8 mouse cellular contexts compared by ENCODE assay signal in genomic region chr8:11005460-11006275, GRCm38 (mm10). TPM values are rescaled to one million over a fixed set of nuclear protein-coding genes. Genes with fewer than 3 reads are reported as not detected.
DNase-seq lines count a peak whose midpoint lies in the region; ATAC-seq lines count a peak whose summit lies in the region.

No protein-coding gene starts in this region.

- peaks cover 9% of the 10 kb centered on the region for H3K27me3 ChIP-seq in erythroblast, embryonic 14.5 days (ENCODE audit: control insufficient read depth)
- H3K27me3 ChIP-seq in embryonic facial prominence, embryonic 13.5 days, result no peaks in the 10 kb centered on the region
- no peaks in the 10 kb centered on the region for H3K27me3 ChIP-seq in intestine, embryonic 16.5 days (replicated peaks; ENCODE audit: control insufficient read depth, insufficient read depth, low read length)
- H3K27me3 ChIP-seq in neural tube, embryonic 13.5 days, result no peaks in the 10 kb centered on the region

- no peak for ATAC-seq in erythroblast, adult 5-6 weeks (replicated peaks; ENCODE audit: low FRiP score, poor library complexity, severe bottlenecking)
- ATAC-seq in embryonic facial prominence, embryonic 13.5 days (ENCODE audit: insufficient number of reproducible peaks, insufficient read depth, low FRiP score, low TSS enrichment, low read depth), result no peak
- ATAC-seq in intestine, embryonic 16.5 days, result no peak
- ATAC-seq in neural tube, embryonic 13.5 days (ENCODE audit: low read depth), result no peak

- WGBS in embryonic facial prominence, embryonic 13.5 days, result 76% methylated on average over 26 of the region's 26 CpGs
- WGBS in intestine, embryonic 16.5 days, result 90% methylated on average over 26 of the region's 26 CpGs
- 78% methylated on average over 26 of the region's 26 CpGs for WGBS in neural tube, embryonic 13.5 days

- no peak overlapping the region for H3K27ac ChIP-seq in embryonic facial prominence, embryonic 13.5 days
- no peak overlapping the region for H3K27ac ChIP-seq in intestine, embryonic 16.5 days (ENCODE audit: low read length)
- no peak overlapping the region for H3K27ac ChIP-seq in neural tube, embryonic 13.5 days (replicated peaks)

- H3K9me3 ChIP-seq in erythroblast, embryonic 14.5 days (ENCODE audit: control insufficient read depth, low read length), result no peaks in the 10 kb centered on the region
- no peaks in the 10 kb centered on the region for H3K9me3 ChIP-seq in embryonic facial prominence, embryonic 13.5 days
- no peaks in the 10 kb centered on the region for H3K9me3 ChIP-seq in intestine, embryonic 16.5 days (ENCODE audit: control insufficient read depth, low read length)
- H3K9me3 ChIP-seq in neural tube, embryonic 13.5 days, result no peaks in the 10 kb centered on the region

- H3K4me3 ChIP-seq in erythroblast, embryonic 14.5 days (replicated peaks), result peak overlapping the region; percentile 89
- peak overlapping the region; percentile 82 for H3K4me3 ChIP-seq in embryonic facial prominence, embryonic 13.5 days
- peak overlapping the region; percentile 90 for H3K4me3 ChIP-seq in intestine, embryonic 16.5 days (ENCODE audit: low read length)
- H3K4me3 ChIP-seq in neural tube, embryonic 13.5 days, result peak overlapping the region; percentile 79

- H3K36me3 ChIP-seq in erythroblast, embryonic 14.5 days (ENCODE audit: control insufficient read depth), result peaks cover 67% of the 10 kb centered on the region
- H3K36me3 ChIP-seq in embryonic facial prominence, embryonic 13.5 days, result peaks cover 23% of the 10 kb centered on the region
- peaks cover 5% of the 10 kb centered on the region; the same call in 1 of the 2 replicates for H3K36me3 ChIP-seq in intestine, embryonic 16.5 days (ENCODE audit: control insufficient read depth, insufficient read depth, low read length)
- no peaks in the 10 kb centered on the region for H3K36me3 ChIP-seq in neural tube, embryonic 13.5 days

- peaks cover 86% of the 10 kb centered on the region for H3K4me1 ChIP-seq in erythroblast, embryonic 14.5 days (ENCODE audit: control insufficient read depth)
- peaks cover 73% of the 10 kb centered on the region for H3K4me1 ChIP-seq in embryonic facial prominence, embryonic 13.5 days
- H3K4me1 ChIP-seq in intestine, embryonic 16.5 days (ENCODE audit: control insufficient read depth, insufficient read depth, low read length), result peaks cover 62% of the 10 kb centered on the region
- H3K4me1 ChIP-seq in neural tube, embryonic 13.5 days (replicated peaks), result peaks cover 78% of the 10 kb centered on the region

- peak; percentile 53 for DNase-seq in 416B (ENCODE audit: low read depth)
- DNase-seq in spleen, adult 18-20 months, result no peak
- DNase-seq in right cerebral cortex, adult 2 months (ENCODE audit: low spot score in 2 of 2), result no peak

- H3K4me2 ChIP-seq in embryonic facial prominence, embryonic 13.5 days, result peak overlapping the region; percentile 95
- H3K4me2 ChIP-seq in intestine, embryonic 16.5 days (ENCODE audit: low read depth, low read length), result peak overlapping the region; percentile 85
- H3K4me2 ChIP-seq in neural tube, embryonic 13.5 days, result peak overlapping the region; percentile 77

- peak overlapping the region; percentile 90 for H3K9ac ChIP-seq in embryonic facial prominence, embryonic 13.5 days
- H3K9ac ChIP-seq in intestine, embryonic 16.5 days (ENCODE audit: low read depth, low read length), result peak overlapping the region; percentile 91
- H3K9ac ChIP-seq in neural tube, embryonic 13.5 days, result peak overlapping the region; percentile 92

RNA-seq across cellular contexts. Expression of gene Irs2, which starts 2.6 kb away (rescaled TPM):
- polyA plus RNA-seq in erythroblast, embryonic 14.5 days (2012), result 2.8 and 3.3 TPM in 2 replicates
- 12.1 and 15.2 TPM in 2 replicates for total RNA-seq in erythroblast, adult 5-6 weeks (2015; ENCODE audit: low replicate concordance)
- 10.6 and 13.5 TPM in 2 replicates for total RNA-seq in erythroblast, adult 5-6 weeks (2017; ENCODE audit: low replicate concordance)
- 7.7 and 8.7 TPM in 2 replicates for polyA plus RNA-seq in embryonic facial prominence, embryonic 13.5 days (2015; fragmentation: Nextera tagmentation; extraction: Ambion mirVana)
- 4.4 and 4.7 TPM in 2 replicates for polyA plus RNA-seq in intestine, embryonic 16.5 days (2015; fragmentation: Nextera tagmentation; extraction: Ambion mirVana)
- 5.6 and 6.6 TPM in 2 replicates for polyA plus RNA-seq in neural tube, embryonic 13.5 days (2015; fragmentation: Nextera tagmentation; extraction: Ambion mirVana)
